Mouse (Mus musculus): ENCODE results near the gene Atp6v0d1. TPM values are rescaled to one million over a fixed set of nuclear protein-coding genes. Genes with fewer than 3 reads are reported as not detected.
A peak's percentile ranks its signal among the peaks of the same experiment; 100 is the strongest.
"Not testable (repeated sequence)": the region's sequence is repeated elsewhere in the genome, so short reads cannot be mapped to it uniquely, and the experiment has no call there.

Gene Atp6v0d1
- polyA plus RNA-seq, 1 experiment = 148 TPM

DNA sequence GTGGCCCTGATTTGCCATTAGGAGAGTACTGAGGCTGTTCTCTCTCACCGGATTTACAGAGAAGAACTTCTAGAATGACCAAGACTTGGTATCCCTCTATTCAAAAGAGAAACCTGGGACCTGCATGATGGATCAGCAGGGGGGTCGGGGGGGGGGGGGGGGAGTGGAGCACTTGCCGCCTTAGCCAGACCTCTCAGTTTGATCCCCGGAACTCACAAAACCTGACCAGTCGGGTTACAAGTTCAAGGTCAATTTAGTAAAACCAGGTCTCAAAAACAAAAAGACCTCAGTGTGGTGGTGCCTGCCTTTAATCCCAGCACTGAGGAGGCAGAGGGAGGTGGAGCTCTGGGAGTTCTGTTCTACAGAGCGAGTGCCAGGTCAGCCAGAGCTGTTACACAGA, 8.9 kb upstream of the Atp6v0d1 start:
- no peak for DNase-seq (ENCODE audit: low spot score)

- DNase-seq (ENCODE audit: low spot score) = no peak
Observed at GRCm38 (mm10) chr8:105573427-105573826, 7.6 kb upstream of the Atp6v0d1 start.

DNA sequence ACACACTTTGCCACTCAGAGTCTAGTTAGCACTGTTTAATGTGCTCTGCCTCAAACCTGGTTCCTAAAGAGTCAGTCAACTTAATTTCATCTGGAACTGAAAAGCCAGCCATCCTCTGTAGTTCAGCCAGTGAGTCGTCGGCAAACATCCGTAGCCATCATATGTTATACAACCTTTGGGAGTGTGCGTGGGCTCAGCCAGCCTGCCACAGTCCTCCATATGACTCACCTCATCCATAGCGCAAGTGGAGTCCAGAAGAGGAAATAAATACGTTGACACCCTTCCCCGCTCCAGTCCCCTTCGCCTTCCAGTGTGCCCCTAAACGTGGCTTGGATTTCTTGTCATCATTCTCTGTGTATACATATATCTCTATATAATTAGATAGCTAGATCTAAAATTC, 6.0 kb upstream of the Atp6v0d1 start:
- no peak for DNase-seq (ENCODE audit: low spot score)

DNA sequence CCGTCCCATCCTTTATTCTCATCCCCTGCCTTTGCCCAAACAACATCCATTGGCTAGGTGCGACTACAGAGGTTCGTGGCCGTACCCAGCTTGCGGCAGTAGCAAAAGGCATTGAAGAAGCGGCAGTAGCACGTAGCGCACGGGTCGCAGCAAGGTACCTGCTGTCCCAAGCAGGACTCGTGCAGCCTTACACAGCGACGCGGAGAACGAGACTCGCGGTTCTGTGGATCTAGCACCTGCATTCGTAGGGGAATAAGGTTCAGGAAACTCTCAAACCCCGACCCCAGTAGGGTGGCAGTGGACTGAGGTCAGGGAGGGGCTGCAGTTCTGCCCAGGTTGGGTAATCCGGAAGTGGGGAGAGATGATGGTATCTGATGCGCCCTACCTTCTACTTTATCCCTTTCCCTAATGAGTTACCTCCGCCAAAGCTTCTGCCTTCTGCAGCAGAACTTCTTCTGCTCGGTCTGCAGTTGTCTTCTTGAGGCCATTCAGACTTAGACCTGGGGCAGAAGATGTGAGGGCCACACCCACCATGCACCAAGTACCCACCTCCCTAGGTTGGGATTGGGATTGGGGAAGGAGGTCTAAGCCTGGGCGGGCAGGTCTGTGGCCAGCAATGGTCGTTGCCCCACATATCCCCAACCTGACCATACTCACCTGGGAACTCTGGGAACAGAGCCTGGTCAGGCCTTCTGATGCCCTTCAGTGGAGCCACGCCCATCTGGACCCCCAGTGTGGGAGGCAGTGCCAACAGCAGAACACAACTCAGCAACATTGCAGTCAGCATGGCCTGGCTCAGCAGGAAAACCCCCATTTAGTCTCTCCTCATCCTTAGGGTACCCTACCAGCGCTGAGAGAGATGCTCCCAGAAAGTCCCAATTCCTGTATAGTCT, 1.1 kb upstream of the Atp6v0d1 start:
- DNase-seq (ENCODE audit: low spot score) = peak; percentile 34

DNA sequence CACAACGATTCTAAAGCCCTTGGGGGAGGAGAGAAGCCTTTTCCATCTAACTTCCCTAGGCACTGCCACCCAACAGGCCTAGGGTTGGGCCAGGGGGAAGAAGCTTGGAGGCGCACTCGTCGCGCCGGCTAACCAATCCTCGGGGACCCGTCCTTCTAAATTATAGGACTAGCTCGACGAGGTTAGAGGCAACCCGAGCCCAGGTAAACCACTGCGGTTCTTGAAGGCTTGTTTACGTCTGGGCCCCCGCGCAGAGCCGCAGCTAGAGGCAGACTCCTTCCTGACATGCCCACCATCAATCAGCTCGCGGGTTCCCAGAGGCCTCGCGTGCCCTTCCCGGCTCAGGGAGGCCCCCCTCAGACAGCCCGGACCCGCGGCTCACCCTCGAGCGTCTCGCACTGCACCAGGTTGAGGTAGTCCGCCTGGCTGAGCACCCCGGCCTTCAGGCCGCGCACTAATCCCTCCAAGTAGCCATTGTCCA, 406 bp downstream of the Atp6v0d1 start:
- no peak for DNase-seq (ENCODE audit: low spot score)

DNA sequence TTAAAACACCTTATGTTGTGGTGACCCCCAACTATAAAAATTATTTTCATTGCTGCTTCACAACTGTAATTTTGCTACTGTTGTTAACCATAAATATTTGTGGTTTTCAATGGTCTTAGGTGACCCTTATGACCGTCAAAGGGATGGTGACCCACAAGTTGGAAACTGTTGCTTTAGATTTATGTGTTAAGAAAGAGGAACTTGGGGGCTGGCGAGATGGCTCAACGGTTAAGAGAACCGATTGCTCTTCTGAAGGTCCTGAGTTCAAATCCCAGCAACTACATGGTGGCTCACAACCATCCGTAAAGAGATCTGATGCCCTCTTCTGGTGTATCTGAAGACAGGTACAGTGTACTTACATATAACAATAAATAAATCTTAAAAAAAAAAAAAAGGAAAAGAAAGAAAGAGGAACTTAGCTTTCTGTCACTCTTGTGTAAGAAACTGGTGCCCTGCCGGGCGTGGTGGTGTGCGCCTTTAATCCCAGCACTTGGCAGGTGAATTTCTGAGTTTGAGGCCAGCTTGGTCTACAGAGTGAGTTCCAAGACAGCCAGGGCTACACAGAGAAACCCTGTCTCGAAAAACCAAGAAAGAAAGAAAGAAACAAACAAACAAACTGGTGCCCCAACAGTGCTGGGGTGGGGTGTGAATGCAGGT, 1.1 kb downstream of the Atp6v0d1 start:
- not testable (repeated sequence) for DNase-seq (ENCODE audit: low spot score)

- no peak for DNase-seq (ENCODE audit: low spot score)
Observed at GRCm38 (mm10) chr8:105563871-105564270, 2.0 kb downstream of the Atp6v0d1 start.

DNA sequence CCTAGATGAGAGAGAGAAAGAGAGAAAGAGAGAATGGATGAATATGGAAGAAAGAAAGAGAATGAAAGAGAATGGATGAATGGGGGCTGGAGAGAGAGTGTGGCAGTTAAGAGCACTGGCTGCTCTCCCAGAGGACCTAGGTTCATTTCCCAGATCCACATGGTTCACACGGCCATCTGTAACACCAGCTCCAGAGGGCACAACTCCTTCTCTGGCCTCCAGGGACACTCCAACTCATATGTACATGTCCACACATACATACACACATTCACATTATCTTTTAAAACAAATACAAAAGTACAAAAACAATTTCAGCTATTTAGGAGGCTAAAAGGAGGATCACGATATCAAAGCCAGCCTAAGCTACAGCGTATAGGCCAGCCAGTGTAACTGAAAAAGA, 3.0 kb downstream of the Atp6v0d1 start:
- no peak for DNase-seq (ENCODE audit: low spot score)

DNA sequence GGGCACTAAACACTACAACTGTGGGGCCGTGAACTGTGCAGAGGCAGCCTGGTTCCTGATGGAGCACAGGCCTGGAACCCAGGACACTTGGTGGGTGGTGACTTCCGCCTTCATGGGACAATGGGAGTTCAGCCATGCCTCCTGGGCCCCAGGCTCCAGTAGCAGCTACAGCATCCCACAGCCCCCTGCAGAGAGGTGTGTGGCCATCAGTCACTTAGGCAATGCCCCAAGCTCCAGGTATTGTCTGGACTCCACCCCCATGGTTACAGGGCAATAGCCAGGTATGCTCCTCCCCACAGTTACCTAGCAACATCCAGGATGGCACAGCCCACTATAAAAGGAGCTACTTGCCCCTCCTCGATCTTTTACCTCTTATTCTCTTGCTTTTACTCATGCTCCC, 10.6 kb downstream of the Atp6v0d1 start:
- no peak for DNase-seq (ENCODE audit: low spot score)

DNA sequence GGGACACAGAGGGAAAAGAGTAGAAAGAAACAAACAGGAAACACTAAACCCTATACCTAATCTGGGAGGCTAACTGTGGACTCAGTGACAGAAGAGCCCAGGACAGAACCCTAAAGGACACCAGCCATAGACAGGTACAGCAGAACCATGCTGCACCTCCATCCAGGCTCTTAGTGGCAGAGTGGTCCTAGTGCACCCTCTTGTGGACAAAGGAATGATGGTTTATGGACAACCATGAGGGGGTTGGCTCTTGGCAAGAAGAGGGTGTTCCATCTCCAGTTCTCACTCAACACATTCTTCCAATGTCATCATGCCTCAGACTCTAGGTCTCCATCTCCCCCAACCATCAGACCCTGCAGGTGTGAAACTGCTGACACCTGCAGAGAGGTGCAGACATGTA, 11.8 kb downstream of the Atp6v0d1 start:
- DNase-seq (ENCODE audit: low spot score) = no peak

DNA sequence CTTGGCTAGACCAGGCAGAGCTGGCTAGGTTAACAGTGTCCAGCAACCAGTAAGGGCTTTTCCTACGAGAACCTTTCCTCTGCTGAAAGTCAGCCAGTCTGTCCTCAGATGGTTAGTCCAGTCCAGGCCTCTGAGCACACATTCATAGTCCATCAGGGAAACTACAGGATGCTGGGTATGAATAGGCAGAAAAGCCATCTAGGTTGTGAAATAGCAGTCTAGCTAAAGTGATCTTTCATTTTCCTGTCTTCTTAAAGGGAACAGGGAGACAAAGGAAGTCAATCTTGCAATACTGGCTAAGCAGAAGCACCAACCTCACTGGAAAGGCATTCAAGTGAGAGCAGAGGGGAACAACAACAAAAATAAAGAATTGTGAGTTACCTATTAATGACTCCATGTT, 13.0 kb downstream of the Atp6v0d1 start:
- DNase-seq (ENCODE audit: low spot score) = no peak

GRCm38 (mm10) chr8:105552032-105552431, 13.8 kb downstream of the Atp6v0d1 start:
- DNase-seq (ENCODE audit: low spot score) = no peak

DNA sequence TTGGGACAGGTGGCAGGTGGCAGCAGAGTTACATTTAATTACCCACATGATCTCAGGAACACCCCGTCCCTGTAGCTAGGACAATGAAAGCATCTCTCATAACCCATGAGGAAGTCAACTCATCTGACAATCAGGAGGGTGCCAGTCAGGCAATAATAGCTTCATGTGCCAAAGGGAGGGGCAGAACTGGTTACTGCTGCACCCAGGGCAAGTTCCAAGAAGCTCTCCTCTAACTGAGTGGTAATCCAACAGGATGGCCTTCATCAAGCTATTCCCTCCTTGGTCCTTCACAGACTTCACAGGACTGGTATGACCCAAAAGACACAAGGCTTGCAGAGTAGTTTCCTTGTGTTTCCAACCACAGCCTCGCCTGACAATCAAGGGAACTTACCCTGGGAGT, 15.8 kb downstream of the Atp6v0d1 start:
- DNase-seq (ENCODE audit: low spot score) = no peak

GRCm38 (mm10) chr8:105549506-105549905, 16.3 kb downstream of the Atp6v0d1 start:
- no peak for DNase-seq (ENCODE audit: low spot score)

DNA sequence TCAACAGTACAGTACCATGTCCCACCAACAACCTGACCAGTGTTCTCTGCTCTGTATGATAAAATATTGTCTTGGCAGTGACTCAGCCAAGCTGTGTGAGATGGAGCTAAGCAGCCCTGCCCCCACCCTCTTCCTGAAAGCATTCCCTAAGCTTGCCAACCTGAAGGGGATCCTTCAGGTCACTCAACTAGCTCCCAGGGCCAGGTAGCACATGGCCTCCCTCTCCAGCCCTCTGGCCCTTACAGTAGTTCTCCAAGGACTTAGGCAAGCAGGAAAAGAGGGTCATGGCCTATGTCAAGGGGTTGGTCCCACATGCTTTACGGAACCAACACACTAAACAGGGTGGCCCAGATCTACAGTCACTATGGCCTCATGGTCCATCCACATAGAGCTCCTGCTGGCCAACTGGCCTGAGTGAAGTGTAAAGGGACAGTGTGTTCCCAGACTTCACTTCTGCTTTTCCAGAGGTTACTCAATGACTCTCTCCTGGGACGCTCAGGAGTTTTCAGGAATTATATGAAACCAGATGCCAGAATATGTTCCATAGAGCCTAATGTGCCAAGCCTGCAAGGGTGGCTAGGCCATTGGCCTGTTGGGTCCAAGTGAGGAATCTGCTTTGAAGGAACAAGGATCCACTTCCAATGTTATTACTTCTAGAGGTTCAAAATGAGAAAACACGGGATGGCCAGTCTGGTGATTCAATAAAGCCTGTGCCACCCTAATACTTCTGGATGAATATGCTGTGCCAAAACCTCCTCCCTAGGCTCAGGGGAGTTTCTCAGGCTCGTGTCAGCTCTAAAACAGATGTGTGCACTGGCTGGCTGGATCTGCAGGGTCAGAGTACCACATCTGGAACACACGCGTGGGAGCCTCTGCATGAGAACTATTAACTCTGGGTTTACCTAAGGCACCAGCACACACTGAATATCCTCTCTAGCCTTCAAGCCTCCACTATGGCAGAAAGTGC, 19.2 kb downstream of the Atp6v0d1 start:
- no peak for DNase-seq (ENCODE audit: low spot score)

DNA sequence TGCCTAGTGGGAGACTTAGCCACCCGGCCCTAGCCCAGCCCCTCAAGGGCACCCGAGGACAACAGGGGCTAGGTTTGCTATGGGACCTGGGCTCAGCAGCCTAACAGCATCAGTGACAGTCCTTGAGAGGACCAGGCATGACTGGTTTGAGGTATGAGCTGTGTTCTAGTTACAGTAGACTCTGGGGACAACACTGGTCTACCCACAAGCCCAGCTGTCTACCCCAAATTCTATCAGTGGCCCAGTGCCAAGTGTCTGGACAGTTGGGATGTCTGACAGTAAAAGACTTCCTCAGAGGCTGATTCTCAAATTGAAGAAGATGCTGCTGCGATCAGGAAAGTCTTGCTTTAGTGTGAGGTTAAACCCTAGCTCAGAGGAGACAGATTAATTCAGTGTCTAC, 20.6 kb downstream of the Atp6v0d1 start:
- DNase-seq (ENCODE audit: low spot score) = no peak

GRCm38 (mm10) chr8:105544544-105545205, 21.2 kb downstream of the Atp6v0d1 start:
- no peak for DNase-seq (ENCODE audit: low spot score)

DNA sequence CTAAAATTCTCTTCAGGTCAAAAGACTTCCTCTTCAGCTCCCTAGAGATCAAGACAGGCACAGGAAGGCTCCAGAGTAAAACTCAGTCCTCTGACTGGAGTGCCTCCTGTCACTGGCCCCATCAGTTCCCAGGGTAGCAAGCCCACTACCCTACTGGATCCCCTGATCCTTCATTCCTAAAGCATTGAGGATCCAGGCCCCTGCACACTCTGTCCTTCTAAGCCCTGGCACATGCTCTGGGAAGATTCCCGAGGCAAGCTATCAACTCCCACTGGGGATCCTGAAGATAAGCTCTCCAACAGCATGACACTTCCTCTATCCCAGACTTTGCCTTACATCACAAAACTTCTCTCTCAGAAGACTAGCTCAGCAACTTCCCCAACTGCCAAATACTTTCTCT, 22.1 kb downstream of the Atp6v0d1 start:
- no peak for DNase-seq (ENCODE audit: low spot score)

GRCm38 (mm10) chr8:105542808-105543207, 23.0 kb downstream of the Atp6v0d1 start:
- no peak for DNase-seq (ENCODE audit: low spot score)

DNA sequence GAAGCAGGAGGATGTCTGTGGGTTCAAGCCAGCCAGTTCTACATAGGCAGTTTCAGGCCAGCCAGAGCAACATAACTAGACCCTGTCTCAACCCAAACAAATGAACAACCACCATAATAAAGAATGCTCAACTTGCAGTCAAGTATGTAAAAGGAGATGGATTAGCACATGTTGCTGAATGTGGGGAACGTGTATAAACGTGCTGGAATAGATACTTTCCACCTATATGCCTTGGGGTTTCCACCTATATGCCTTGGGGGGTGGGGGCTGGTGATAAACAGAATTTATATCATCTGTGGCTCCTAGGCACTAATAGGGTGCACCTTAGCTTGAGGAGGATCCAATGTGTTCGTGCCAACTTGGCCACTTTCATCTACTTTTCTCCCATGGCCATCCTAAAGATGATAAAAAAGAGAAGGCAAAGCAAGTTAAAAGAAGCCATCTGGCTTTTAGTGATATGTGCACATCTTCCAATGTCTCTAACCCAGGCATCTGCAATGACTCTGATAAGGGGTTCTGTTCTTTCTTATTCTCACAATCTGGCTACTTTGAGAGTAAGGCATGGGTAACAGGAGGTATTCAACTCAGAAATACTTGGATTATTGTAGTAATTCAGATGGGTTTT, 23.7 kb downstream of the Atp6v0d1 start:
- DNase-seq (ENCODE audit: low spot score) = no peak

- no peak for DNase-seq (ENCODE audit: low spot score)
Observed at GRCm38 (mm10) chr8:105538940-105539339, 26.9 kb downstream of the Atp6v0d1 start.

Measured in urinary bladder, adult 2 months (tissue).